Mouse (Mus musculus): Measurements from ENCODE around the gene Adcy6. TPM values are rescaled to one million over a fixed set of nuclear protein-coding genes. Genes with fewer than 3 reads are reported as not detected.
A peak's percentile ranks its signal among the peaks of the same experiment; 100 is the strongest.

Gene Adcy6
- polyA plus RNA-seq, 1 experiment from 2014 or later, result 6.2 TPM

- ATAC-seq (ENCODE audit: low read depth) (no peak), DNase-seq (no peak)
- Histone ChIP-seq H3K9ac (peak overlapping the region; percentile 92), H3K4me2 (peak overlapping the region; percentile 99), H3K27me3 (no peaks in the 10 kb centered on the region), H3K27ac (peak overlapping the region; percentile 99), H3K4me1 (replicated peaks) (peaks cover 52% of the 10 kb centered on the region), H3K4me3 (replicated peaks) (peak overlapping the region; percentile 87), H3K9me3 (replicated peaks) (no peaks in the 10 kb centered on the region), H3K36me3 (no peaks in the 10 kb centered on the region)
- 10% methylated on average over 12 of the region's 12 CpGs for WGBS (ENCODE audit: insufficient replicate concordance)
These were observed 306 bp upstream of the Adcy6 start for GRCm38 (mm10) chr15:98610131-98610633.

GRCm38 (mm10) chr15:98608784-98609250, 1.1 kb downstream of the Adcy6 start:
- peak overlapping the region; percentile 99 for H3K4me2 ChIP-seq
- H3K9ac ChIP-seq, result peak overlapping the region; percentile 92
- H3K4me1 ChIP-seq (replicated peaks), result peaks cover 66% of the 10 kb centered on the region
- DNase-seq (no peak), ATAC-seq (ENCODE audit: low read depth) (peak; percentile 1; the same call in 1 of the 2 replicates)
- peak overlapping the region; percentile 87 for H3K4me3 ChIP-seq (replicated peaks)
- H3K27me3 ChIP-seq, result no peaks in the 10 kb centered on the region
- peak overlapping the region; percentile 99 for H3K27ac ChIP-seq
- WGBS (ENCODE audit: insufficient replicate concordance), result 1% methylated on average over 13 of the region's 26 CpGs
- H3K36me3 ChIP-seq, result peaks cover 13% of the 10 kb centered on the region
- no peaks in the 10 kb centered on the region for H3K9me3 ChIP-seq (replicated peaks)

GRCm38 (mm10) chr15:98608058-98608783, 1.7 kb downstream of the Adcy6 start:
- peaks cover 19% of the 10 kb centered on the region for H3K36me3 ChIP-seq
- peak overlapping the region; percentile 99 for H3K27ac ChIP-seq
- DNase-seq (no peak), ATAC-seq (ENCODE audit: low read depth) (peak; percentile 16; the same call in 1 of the 2 replicates)
- H3K9me3 ChIP-seq (replicated peaks), result no peaks in the 10 kb centered on the region
- peak overlapping the region; percentile 99 for H3K4me2 ChIP-seq
- peak overlapping the region; percentile 87 for H3K4me3 ChIP-seq (replicated peaks)
- WGBS (ENCODE audit: insufficient replicate concordance), result 24% methylated on average over 9 of the region's 10 CpGs
- H3K27me3 ChIP-seq, result no peaks in the 10 kb centered on the region
- H3K9ac ChIP-seq, result peak overlapping the region; percentile 92
- H3K4me1 ChIP-seq (replicated peaks), result peaks cover 72% of the 10 kb centered on the region

GRCm38 (mm10) chr15:98607557-98607956, 2.3 kb downstream of the Adcy6 start:
- Histone ChIP-seq H3K9ac (peak overlapping the region; percentile 92), H3K4me2 (peak overlapping the region; percentile 99), H3K36me3 (peaks cover 21% of the 10 kb centered on the region), H3K27ac (peak overlapping the region; percentile 99), H3K27me3 (no peaks in the 10 kb centered on the region), H3K4me1 (replicated peaks) (peaks cover 78% of the 10 kb centered on the region), H3K4me3 (replicated peaks) (peak overlapping the region; percentile 87), H3K9me3 (replicated peaks) (no peaks in the 10 kb centered on the region)
- ATAC-seq (ENCODE audit: low read depth), result no peak
- 34% methylated on average over 4 of the region's 4 CpGs for WGBS (ENCODE audit: insufficient replicate concordance)
- no peak for DNase-seq

- Histone ChIP-seq H3K9ac (peak overlapping the region; percentile 92), H3K27me3 (no peaks in the 10 kb centered on the region), H3K36me3 (peaks cover 22% of the 10 kb centered on the region), H3K4me1 (replicated peaks) (peaks cover 86% of the 10 kb centered on the region), H3K4me3 (replicated peaks) (peak overlapping the region; percentile 87), H3K9me3 (replicated peaks) (no peaks in the 10 kb centered on the region), H3K27ac (peak overlapping the region; percentile 99), H3K4me2 (peak overlapping the region; percentile 99)
- 37% methylated on average over 9 of the region's 9 CpGs for WGBS (ENCODE audit: insufficient replicate concordance)
- DNase-seq (peak; percentile 22), ATAC-seq (ENCODE audit: low read depth) (no peak)
These were observed 3.1 kb downstream of the Adcy6 start for GRCm38 (mm10) chr15:98606739-98607138.

GRCm38 (mm10) chr15:98606051-98606536, 3.8 kb downstream of the Adcy6 start:
- Histone ChIP-seq H3K4me3 (replicated peaks) (peak overlapping the region; percentile 87), H3K4me1 (replicated peaks) (peaks cover 93% of the 10 kb centered on the region), H3K27me3 (no peaks in the 10 kb centered on the region), H3K27ac (peak overlapping the region; percentile 99), H3K4me2 (peak overlapping the region; percentile 99), H3K9me3 (replicated peaks) (no peaks in the 10 kb centered on the region), H3K36me3 (peaks cover 28% of the 10 kb centered on the region), H3K9ac (peak overlapping the region; percentile 92)
- 17% methylated on average over 12 of the region's 12 CpGs for WGBS (ENCODE audit: insufficient replicate concordance)
- peak; percentile 75 for DNase-seq
- peak; percentile 80 for ATAC-seq (ENCODE audit: low read depth)

GRCm38 (mm10) chr15:98604041-98604575, 5.8 kb downstream of the Adcy6 start:
- peaks cover 92% of the 10 kb centered on the region for H3K4me1 ChIP-seq (replicated peaks)
- WGBS (ENCODE audit: insufficient replicate concordance), result 93% methylated on average over 24 of the region's 24 CpGs
- H3K4me3 ChIP-seq (replicated peaks), result peak overlapping the region; percentile 58; the same call in 1 of the 2 replicates

GRCm38 (mm10) chr15:98602921-98603458, 6.9 kb downstream of the Adcy6 start:
- Histone ChIP-seq H3K4me3 (replicated peaks) (peak overlapping the region; percentile 58), H3K4me2 (peak overlapping the region; percentile 82), H3K9me3 (replicated peaks) (no peaks in the 10 kb centered on the region), H3K27ac (peak overlapping the region; percentile 99), H3K36me3 (peaks cover 58% of the 10 kb centered on the region), H3K4me1 (replicated peaks) (peaks cover 83% of the 10 kb centered on the region), H3K9ac (peak overlapping the region; percentile 79), H3K27me3 (no peaks in the 10 kb centered on the region)
- 0 out of 2 replicates have a peak, but pooled peaks have one; percentile 23 for ATAC-seq (ENCODE audit: low read depth)
- 27% methylated on average over 4 of the region's 4 CpGs for WGBS (ENCODE audit: insufficient replicate concordance)
- no peak for DNase-seq

More at GRCm38 (mm10) chr15:98604041-98604575, 5.8 kb downstream of the Adcy6 start:
- peak overlapping the region; percentile 79; the same call in 1 of the 2 replicates for H3K9ac ChIP-seq
- H3K9me3 ChIP-seq (replicated peaks), result no peaks in the 10 kb centered on the region
- peak overlapping the region; percentile 99 for H3K27ac ChIP-seq
- ATAC-seq (ENCODE audit: low read depth) (no peak), DNase-seq (no peak)
- no peaks in the 10 kb centered on the region for H3K27me3 ChIP-seq
- H3K36me3 ChIP-seq, result peaks cover 47% of the 10 kb centered on the region
- H3K4me2 ChIP-seq, result peak overlapping the region; percentile 82

GRCm38 (mm10) chr15:98602191-98602881, 7.5 kb downstream of the Adcy6 start:
- Histone ChIP-seq H3K9me3 (replicated peaks) (no peaks in the 10 kb centered on the region), H3K4me1 (replicated peaks) (peaks cover 76% of the 10 kb centered on the region), H3K4me3 (replicated peaks) (peak overlapping the region; percentile 58), H3K27ac (peak overlapping the region; percentile 99), H3K36me3 (peaks cover 64% of the 10 kb centered on the region), H3K9ac (peak overlapping the region; percentile 79), H3K4me2 (peak overlapping the region; percentile 82), H3K27me3 (no peaks in the 10 kb centered on the region)
- WGBS (ENCODE audit: insufficient replicate concordance), result 39% methylated on average over 13 of the region's 13 CpGs
- DNase-seq (peak; percentile 53), ATAC-seq (ENCODE audit: low read depth) (peak; percentile 75)

GRCm38 (mm10) chr15:98601832-98602190, 8.1 kb downstream of the Adcy6 start:
- Histone ChIP-seq H3K4me1 (replicated peaks) (peaks cover 71% of the 10 kb centered on the region), H3K9me3 (replicated peaks) (no peaks in the 10 kb centered on the region), H3K27ac (peak overlapping the region; percentile 99), H3K36me3 (peaks cover 70% of the 10 kb centered on the region), H3K27me3 (no peaks in the 10 kb centered on the region), H3K4me3 (replicated peaks) (peak overlapping the region; percentile 58), H3K4me2 (peak overlapping the region; percentile 82), H3K9ac (peak overlapping the region; percentile 79)
- 32% methylated on average over 7 of the region's 7 CpGs for WGBS (ENCODE audit: insufficient replicate concordance)
- ATAC-seq (ENCODE audit: low read depth) (peak; percentile 53), DNase-seq (no peak)
